Mouse (Mus musculus) adrenal gland, postnatal 36 days (tissue): ENCODE data around the gene Atp5g2. TPM values are rescaled to one million over a fixed set of nuclear protein-coding genes. Genes with fewer than 3 reads are reported as not detected.

Source experiments
- DNase-seq, 2 experiments: peaks; one replicate each; pipeline ENCODE4 v3.0.0; 2021; ENCODE audit warnings: mixed read lengths in 1 of 2
- long read RNA-seq, 2 experiments: library from polyadenylated mRNA; stranded (forward); transcript quantifications; one replicate each; pipeline ENCODE4 v2.0.0; 2021; ENCODE audit warnings: borderline sequencing depth in 2 of 2
- total RNA-seq, 2 experiments: library from RNA; stranded (reverse); gene quantifications; 2 replicates each; pipeline ENCODE4 v1.2.3; 2021

Atp5g2 gene
- 10 to 100 TPM; 16.8 to 20.8 TPM for total RNA-seq
- long read RNA-seq, experiment 1, transcript Atp5g2-202 (5 exons, 731 nt), result major isoform, 86 of 178 reads
- long read RNA-seq, experiment 1, partial matches to known transcripts, result 4 of 178 reads
- long read RNA-seq, experiment 1, other reads (novel, unspliced or antisense), result 84 of 178 reads
- long read RNA-seq, experiment 2, transcript Atp5g2-202 (5 exons, 731 nt), result major isoform, 63 of 111 reads
- long read RNA-seq, experiment 2, partial matches to known transcripts, result 2 of 111 reads
- long read RNA-seq, experiment 2, other reads (novel, unspliced or antisense), result 44 of 111 reads

DNA sequence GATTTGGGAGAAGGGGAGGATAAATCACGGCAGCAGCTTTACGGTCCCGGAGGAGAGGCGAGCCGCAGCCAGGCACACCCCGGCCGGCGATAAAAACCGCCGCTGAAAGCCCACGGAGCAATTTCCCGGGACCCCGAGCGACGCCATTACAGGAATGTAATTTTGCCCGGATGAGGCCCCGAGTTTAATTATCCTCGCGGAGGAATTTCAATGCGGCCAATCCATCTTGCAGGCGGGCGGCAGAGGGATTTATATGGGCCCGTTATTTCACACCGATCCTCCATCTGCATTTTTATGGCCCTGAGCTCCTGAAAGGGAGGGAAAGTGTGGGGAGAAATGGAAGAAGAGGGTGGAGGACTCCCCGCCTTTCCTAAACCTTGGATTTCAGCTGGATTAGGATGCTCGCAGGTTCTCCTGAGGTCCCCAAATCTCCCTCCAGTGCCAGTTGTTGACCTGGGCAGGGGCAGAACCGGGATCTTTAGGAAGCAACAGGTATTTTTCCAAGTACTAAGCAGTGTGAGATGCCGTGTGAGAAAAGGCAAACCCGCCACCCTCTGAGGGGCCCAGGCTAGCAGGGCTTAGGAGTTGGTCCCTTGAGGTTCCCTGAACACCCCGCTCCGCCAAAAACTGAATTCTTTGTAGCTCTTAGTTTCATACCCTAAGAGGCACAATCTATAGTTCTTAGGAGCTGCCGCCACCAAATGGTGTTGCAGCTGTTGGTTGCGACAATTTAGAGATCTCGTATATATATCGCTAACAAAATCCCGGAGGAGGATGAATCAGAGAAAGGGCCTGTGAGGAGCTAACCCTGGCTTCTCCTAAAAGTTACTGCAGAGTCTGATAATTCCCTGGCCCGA, at the start of gene Atp5g2:
TSS of gene Atp5g2 (minus strand) at position 138 of the 857 bp plus-strand sequence.
- peak; percentile 45 to 47 for DNase-seq

DNA sequence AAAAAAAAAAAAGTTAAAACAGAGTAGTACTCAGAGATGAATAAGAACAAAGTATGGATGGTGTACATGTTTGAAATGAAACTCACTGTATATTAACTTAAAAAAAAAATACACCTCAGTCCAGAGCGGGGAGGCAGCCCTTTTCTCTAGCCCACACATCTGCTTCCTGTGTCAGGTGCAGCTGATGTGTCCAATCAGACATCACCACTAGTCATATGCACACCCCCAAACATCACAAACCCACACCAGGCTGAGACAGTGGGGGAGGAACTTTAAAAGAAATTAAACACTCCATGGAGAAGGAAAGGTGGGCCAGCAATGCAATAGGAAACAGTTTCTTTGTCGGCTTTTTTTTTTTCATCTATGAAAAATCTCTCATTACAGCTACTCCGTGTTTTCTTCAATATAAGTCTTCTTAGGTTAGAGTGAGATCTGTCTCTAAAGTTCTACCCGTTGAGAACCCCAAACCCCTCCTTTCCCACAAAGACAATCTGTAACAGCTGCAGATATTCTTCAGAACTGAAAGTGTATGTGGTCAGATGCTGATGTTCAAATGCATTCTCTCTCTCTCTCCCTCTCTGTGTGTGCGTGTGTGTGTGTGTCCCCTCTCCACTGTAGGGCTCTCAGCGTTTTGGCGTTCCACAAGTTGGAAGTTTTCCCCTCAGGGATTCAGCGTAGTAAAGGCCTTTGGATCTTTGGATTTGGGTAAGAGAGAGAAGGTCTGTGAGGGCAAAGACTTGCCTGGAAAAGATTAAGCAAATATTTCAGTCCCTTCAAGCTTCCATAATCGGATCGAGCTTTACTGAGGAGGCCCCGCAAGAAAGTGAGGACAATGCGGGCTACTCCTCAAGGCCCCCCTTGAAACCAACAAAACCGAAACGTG, 49.1 kb upstream of the Atp5g2 start:
- DNase-seq, result no peak

DNA sequence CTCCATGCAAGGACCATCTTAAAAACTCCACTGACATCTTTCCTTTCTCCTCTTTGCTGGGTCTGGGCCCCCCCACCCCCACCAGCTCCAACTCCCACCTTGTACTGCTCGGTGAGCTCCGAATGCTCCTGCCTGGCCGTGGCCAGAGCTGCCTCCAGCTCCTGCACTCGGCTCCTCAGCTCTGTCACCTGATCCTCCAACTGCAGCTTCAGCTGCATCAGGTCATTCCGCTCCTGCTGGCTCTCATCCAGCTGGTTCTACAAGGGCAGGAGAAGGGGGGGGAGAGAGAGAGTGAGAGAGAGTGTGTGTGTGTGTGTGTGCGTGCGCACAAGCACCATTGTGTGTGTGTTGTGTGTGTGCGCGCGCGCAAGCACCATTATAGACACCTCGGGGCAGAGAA, 44.0 kb upstream of the Atp5g2 start:
- peak; percentile 50 to 65 for DNase-seq

DNA sequence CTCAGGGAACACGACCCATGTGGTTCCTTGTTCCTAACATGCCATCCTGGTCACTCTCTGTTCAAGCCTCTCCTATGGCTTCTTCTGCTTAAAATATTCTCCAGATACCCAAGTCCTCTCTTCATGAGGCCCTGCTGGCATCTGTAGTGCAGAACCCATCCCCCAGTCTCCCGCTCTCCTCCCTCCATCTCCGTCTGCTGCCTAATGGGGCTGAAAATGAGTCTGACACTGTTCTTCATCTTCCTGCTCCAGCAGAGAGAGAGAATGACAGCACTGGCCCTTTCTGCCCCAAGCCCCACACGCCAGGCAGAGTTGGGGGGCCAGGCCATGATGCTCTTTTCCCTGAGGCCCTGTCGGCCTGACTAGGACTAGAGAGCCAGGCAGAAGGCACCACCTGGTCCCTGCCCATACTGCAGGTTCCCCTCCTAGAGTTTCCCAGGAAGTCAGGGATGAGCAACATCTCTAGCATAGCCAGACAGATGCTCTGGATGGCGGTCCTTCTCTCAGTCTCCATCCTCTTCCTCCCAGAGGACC, 35.7 kb upstream of the Atp5g2 start:
- no peak for DNase-seq

GRCm38 (mm10) chr15:102705923-102706503, 33.9 kb upstream of the Atp5g2 start:
- DNase-seq, result no peak

DNA sequence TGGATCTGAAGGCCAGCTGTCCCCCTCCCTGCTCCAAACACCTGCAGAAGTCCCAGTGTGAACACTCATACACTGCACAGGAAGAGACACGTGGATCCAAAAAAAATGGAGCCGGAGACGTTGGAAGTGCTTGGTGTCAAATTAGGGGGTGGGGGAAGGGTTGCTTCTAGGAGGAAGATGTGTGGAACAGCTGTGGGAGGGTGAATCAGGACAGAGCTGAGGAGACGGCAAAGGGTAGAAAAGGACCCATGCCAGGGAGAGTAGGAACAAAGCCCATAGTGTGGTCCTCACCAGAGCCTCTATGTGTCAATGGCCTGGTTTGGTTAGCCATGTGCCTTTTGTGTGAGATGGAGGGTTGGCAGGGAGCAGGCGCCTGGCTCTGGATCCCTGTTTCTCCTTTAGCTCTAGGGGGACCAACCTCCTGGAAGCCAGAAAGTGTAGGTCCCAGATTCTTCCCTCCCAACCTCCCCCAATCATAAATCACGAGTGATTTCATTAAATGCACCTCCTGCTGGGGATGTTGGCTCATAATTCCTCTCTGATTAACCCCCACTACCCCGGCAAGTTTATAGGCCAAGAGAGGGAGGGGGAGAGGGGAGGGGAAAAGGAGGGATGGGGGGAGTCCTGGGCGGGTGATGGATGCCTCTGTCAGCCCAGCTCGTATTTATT, 33.2 kb upstream of the Atp5g2 start:
- DNase-seq, result no peak

DNA sequence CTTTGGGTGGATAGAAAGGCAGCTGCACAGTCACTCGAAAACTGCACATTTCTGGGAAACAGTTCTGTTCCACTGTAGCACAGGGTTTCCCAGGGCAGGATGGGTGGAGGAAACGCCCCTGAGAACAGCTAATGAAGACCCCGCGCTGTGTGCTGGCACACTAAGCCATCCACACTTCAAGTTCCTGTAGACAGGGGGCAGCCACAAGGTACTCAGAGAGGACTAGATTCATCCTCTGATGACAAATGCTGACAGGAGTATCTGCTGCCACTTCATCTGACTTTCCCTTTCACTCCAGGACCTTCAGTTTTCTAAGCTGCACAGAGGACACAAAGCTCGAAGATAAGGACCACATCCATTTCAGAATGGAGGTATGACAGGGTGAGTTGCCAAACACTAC, 32.7 kb upstream of the Atp5g2 start:
- DNase-seq, result no peak

DNA sequence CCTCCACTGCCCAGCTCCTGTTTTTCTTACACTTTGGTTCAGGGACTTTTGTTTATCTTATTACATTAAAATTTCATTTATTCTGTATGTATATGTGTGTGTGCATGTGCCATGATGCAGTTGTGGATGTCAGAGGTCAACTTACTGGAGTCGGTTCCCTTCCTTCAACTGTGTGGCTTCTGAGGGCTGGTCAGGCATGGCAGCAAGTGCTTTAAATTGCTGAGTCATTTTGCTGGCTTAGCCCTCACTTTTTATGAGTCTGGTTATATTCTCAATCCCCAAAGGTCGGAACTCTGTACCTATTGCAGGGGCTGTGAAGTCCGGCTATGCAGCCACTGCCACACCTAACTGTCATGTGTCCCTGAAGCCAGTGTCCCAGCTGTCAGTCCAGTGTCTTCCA, 30.8 kb upstream of the Atp5g2 start:
- no peak for DNase-seq

GRCm38 (mm10) chr15:102698193-102698592, 26.0 kb upstream of the Atp5g2 start:
- peak; percentile 84 to 88 for DNase-seq

- DNase-seq, result no peak
Observed at GRCm38 (mm10) chr15:102696899-102697298, 24.7 kb upstream of the Atp5g2 start.

DNA sequence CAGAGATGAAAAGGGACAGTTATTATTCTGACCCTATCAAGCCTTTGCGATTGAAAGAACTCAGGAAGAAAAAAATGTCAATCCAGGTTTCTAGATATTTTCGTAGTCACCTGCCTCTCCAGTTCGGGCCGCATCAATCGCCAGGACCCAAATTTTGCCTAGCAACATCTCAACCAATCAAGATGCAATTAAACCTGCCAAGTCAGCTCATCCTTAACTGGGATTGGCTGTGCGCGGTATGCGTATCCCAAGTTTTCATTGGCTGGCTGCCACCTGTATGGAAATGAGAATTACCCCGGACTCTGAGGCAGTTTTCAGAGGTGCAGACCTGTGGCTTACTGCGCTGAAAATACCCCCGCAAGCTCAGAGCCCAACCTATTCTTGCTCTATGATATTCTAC, 21.4 kb upstream of the Atp5g2 start:
- peak; percentile 70 to 74 for DNase-seq

DNA sequence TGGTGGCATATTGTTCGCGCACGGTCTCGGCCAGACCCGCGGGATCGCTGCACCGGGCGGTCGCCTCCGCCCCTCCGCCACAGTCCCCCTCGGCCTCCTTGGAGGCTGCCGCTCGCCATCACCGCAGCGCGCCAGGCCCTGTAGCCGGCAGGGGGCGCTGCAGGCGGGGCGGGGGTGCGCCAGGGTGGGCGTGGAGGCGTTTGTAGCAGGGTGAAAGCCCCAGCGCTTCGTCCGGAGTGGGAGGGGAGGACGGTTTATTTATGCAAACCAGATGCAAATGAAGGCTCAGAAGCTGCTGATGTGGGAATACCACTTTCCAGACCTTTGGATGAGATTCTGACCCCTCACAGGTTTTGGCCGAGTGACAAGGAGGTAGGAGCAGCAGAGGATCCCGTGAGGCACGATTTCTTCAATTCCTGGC, 20.8 kb upstream of the Atp5g2 start:
- peak; percentile 69 to 82 for DNase-seq

GRCm38 (mm10) chr15:102692321-102692804, 20.2 kb upstream of the Atp5g2 start:
- DNase-seq, result no peak

- DNase-seq, result no peak
Observed at GRCm38 (mm10) chr15:102685791-102686190, 13.6 kb upstream of the Atp5g2 start.

DNA sequence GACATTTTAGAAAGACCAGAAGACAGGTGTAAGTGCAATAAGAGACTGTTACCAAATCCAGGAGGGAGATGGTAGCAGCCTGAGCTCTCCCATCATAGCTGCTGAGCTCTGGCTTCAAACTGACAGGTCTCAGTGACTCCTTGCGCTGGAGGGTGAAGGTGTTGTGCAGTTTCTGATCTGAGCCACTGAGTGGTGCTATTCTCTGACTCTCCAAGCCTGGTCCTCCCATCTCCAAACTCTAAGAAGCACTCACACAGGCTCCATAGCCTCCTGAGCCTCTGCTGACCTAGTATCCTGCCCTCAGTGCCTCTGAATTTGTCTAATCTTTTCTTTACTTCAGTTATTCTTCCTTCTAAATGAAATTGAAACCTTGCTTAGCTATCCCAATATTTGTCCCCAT, 11.5 kb upstream of the Atp5g2 start:
- peak in 1 of 2 experiments; percentile 38 for DNase-seq

DNA sequence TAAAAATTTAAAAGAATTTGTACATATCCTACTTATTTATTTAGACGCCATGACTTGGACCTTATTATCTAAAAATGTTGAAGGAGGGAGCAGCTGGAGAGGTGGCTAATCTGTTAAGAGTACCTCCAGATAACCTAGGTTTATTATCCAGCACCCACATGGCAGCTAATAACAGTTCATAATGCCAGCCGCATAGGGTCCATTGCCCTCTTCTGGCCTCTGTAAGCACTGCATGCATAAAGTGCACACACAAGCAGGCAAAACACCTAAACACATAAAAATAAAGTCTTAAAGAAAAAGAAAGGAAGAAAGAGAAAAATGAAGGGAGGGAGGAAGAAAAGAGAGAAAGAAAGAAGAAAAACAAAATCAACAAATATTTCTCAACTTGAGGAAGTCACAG, 4.2 kb upstream of the Atp5g2 start:
- DNase-seq, result no peak

GRCm38 (mm10) chr15:102673548-102673947, 1.4 kb upstream of the Atp5g2 start:
- peak; percentile 37 to 59 for DNase-seq

DNA sequence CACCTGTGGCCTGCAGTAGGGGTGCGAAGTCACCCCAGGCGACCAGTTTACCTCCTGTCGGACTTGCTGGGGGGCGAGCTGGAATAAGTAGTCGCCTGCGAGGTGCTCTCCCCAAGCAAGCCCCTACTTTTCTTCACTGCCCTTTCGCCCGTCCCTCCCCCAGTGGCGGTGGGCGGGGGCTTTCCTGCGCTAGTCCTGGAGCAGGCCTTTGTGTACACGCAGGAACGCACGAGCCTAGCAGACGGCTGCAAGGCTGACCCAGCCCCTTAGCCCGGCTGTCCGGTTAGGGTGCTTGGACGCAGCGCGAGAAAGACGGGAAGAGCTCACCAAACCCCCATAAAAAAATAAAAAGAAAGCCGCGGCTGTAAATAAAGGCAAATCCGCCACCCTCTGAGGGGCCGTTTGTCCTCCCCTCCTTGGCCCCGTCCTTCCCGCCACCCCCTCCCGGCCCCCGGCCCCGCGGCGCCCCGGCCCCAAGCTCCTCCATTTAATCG, 384 bp downstream of the Atp5g2 start:
- peak; percentile 90 to 95 for DNase-seq

- DNase-seq, result peak; percentile 96 to 97
Observed at GRCm38 (mm10) chr15:102670767-102671575, 1.2 kb downstream of the Atp5g2 start.

DNA sequence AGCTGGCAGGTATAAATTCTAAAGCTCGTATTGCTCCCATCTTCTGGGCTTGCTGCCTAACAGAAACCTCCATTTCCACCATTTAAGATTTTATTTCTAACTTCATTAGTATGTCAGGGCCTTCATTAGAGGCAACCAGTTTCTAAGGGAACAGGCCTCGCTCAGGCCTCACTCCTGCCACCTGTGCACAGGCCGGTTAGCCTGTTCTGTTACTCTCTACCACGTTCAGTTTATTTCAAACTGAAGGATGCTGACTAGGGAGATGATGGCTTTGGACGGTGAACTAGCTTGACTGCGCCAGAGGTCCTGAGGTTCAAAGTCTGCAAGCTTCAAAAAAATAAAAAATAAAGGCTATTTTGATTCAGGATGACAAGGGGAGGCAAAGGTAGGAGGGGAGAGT, 1.9 kb downstream of the Atp5g2 start:
- DNase-seq, result peak; percentile 10 to 17
